Mouse (Mus musculus): Measurements from ENCODE around the gene Dohh. TPM values are rescaled to one million over a fixed set of nuclear protein-coding genes. Genes with fewer than 3 reads are reported as not detected.

The Dohh gene
- polyA plus RNA-seq, 1 experiment from 2014 or later = 42.1 TPM

GRCm38 (mm10) chr10:81412586-81413309, 28.5 kb downstream of the Dohh start:
- Histone ChIP-seq H3K27me3 (ENCODE audit: insufficient read depth, low read length) (peaks cover 4% of the 10 kb centered on the region; the same call in 1 of the 2 replicates), H3K4me3 (ENCODE audit: low read depth, low read length) (no peak overlapping the region), H3K9me3 (ENCODE audit: low read length) (no peaks in the 10 kb centered on the region), H3K36me3 (replicated peaks; ENCODE audit: insufficient read depth, low read length) (no peaks in the 10 kb centered on the region; the same call in 1 of the 2 replicates), H3K4me2 (ENCODE audit: low read depth, low read length) (no peak overlapping the region), H3K9ac (replicated peaks) (no peak overlapping the region), H3K27ac (ENCODE audit: low read depth) (peak overlapping the region; percentile 70), H3K4me1 (ENCODE audit: insufficient read depth) (peaks cover 81% of the 10 kb centered on the region)
- no peak for TF ChIP-seq CTCF (IDR thresholded peaks at IDR 0.05; ENCODE audit: low read depth)
- TF ChIP-seq EP300 (IDR thresholded peaks at IDR 0.05; ENCODE audit: low read depth) = no peak
- DNase-seq = no peak
- 66% methylated on average over 16 of the region's 16 CpGs for WGBS (ENCODE audit: insufficient replicate concordance)
- no peak for ATAC-seq

- no peaks in the 10 kb centered on the region; the same call in 1 of the 2 replicates for H3K36me3 ChIP-seq (replicated peaks; ENCODE audit: insufficient read depth, low read length)
- H3K27me3 ChIP-seq (ENCODE audit: insufficient read depth, low read length) = peaks cover under 1% of the 10 kb centered on the region; the same call in 1 of the 2 replicates
- peak overlapping the region; percentile 58 for H3K9ac ChIP-seq (replicated peaks)
- ATAC-seq (peak; percentile 40), DNase-seq (peak; percentile 79)
- TF ChIP-seq CTCF (IDR thresholded peaks at IDR 0.05; ENCODE audit: low read depth) (0 out of 2 replicates have a peak, but pooled peaks have one; percentile 4), EP300 (IDR thresholded peaks at IDR 0.05; ENCODE audit: low read depth) (peak; percentile 78)
- peak overlapping the region; percentile 82 for H3K27ac ChIP-seq (ENCODE audit: low read depth)
- no peaks in the 10 kb centered on the region for H3K9me3 ChIP-seq (ENCODE audit: low read length)
- peaks cover 75% of the 10 kb centered on the region for H3K4me1 ChIP-seq (ENCODE audit: insufficient read depth)
- WGBS (ENCODE audit: insufficient replicate concordance) = 25% methylated on average over 26 of the region's 26 CpGs
- H3K4me3 ChIP-seq (ENCODE audit: low read depth, low read length) = peak overlapping the region; percentile 31
- peak overlapping the region; percentile 65 for H3K4me2 ChIP-seq (ENCODE audit: low read depth, low read length)
Observed at GRCm38 (mm10) chr10:81413310-81414261, 29.4 kb downstream of the Dohh start.

GRCm38 (mm10) chr10:81414682-81415081, 30.5 kb downstream of the Dohh start:
- no peak for ATAC-seq
- Histone ChIP-seq H3K9me3 (ENCODE audit: low read length) (no peaks in the 10 kb centered on the region), H3K4me3 (ENCODE audit: low read depth, low read length) (0 out of 2 replicates have a peak overlapping the region, but pooled peaks have one; percentile 31), H3K4me1 (ENCODE audit: insufficient read depth) (peaks cover 70% of the 10 kb centered on the region), H3K9ac (replicated peaks) (peak overlapping the region; percentile 58; the same call in 1 of the 2 replicates), H3K27me3 (ENCODE audit: insufficient read depth, low read length) (no peaks in the 10 kb centered on the region), H3K4me2 (ENCODE audit: low read depth, low read length) (peak overlapping the region; percentile 65), H3K27ac (ENCODE audit: low read depth) (peak overlapping the region; percentile 82), H3K36me3 (replicated peaks; ENCODE audit: insufficient read depth, low read length) (peaks cover 2% of the 10 kb centered on the region; the same call in 1 of the 2 replicates)
- TF ChIP-seq EP300 (IDR thresholded peaks at IDR 0.05; ENCODE audit: low read depth) = no peak
- no peak for TF ChIP-seq CTCF (IDR thresholded peaks at IDR 0.05; ENCODE audit: low read depth)
- no peak for DNase-seq

DNA sequence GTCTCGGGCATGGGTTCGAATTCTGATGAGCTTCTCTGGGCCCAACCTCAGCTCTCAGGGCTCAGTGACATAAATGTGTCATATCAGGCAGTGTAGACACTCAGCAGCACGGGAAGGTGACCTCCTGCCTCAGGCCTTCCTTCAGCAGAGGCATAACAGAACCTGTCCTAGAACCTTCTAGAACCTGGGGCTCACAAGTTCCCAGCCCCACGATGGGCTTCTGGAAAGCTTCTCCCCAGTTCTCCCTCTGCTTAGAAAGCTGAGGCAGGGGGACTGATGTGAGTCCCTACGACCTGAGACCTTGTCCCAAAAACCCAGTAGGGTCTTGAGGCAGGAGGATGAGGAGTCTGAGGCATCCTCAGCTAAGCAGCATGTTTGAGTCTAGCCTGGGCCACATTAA, 30.9 kb downstream of the Dohh start:
- Histone ChIP-seq H3K4me2 (ENCODE audit: low read depth, low read length) (no peak overlapping the region; the same call in 1 of the 2 replicates), H3K9me3 (ENCODE audit: low read length) (no peaks in the 10 kb centered on the region), H3K36me3 (replicated peaks; ENCODE audit: insufficient read depth, low read length) (peaks cover 2% of the 10 kb centered on the region; the same call in 1 of the 2 replicates), H3K27ac (ENCODE audit: low read depth) (peak overlapping the region; percentile 82), H3K4me1 (ENCODE audit: insufficient read depth) (peaks cover 67% of the 10 kb centered on the region), H3K9ac (replicated peaks) (no peak overlapping the region), H3K27me3 (ENCODE audit: insufficient read depth, low read length) (no peaks in the 10 kb centered on the region), H3K4me3 (ENCODE audit: low read depth, low read length) (no peak overlapping the region)
- TF ChIP-seq EP300 (IDR thresholded peaks at IDR 0.05; ENCODE audit: low read depth) (no peak), CTCF (IDR thresholded peaks at IDR 0.05; ENCODE audit: low read depth) (no peak)
- no peak for ATAC-seq
- WGBS (ENCODE audit: insufficient replicate concordance) = 75% methylated on average over 5 of the region's 5 CpGs
- DNase-seq = no peak

DNA sequence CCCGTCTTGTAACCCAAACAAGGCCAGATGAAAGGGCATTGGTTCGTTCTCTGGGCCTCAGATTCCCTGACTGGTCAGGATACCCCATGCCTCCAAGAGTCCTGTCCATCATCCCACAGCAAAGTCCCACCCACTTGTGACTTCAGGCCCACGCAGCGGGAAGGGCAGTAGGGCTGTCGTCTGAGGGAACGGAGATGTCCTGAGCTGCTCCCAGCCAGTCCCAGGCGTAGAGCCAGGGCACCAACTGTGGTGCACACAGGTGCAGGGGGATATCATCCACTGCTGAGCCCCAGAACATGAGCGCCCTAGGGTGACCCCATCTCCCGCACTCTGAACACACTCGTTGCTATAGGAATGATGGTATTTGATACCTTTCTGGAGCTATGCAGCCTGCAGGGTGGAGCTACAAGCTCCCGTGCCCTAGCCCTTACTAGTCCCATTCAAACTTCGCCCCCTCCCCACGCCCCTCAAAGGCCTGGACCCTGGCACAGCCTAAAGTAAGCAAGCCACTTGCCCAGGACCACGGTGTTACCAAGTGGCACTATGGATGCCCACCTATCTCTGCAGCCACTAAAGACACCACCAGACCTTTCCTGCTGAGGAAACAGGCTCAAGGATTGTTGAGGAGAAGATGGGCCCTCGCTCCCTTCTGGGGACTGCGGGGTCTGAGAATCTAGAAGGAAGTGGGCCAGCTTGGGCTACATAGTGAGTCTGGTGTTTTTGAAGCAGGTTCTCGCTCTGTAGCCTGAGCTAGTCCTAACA, 31.5 kb downstream of the Dohh start:
- H3K36me3 ChIP-seq (replicated peaks; ENCODE audit: insufficient read depth, low read length) = peaks cover 2% of the 10 kb centered on the region; the same call in 1 of the 2 replicates
- WGBS (ENCODE audit: insufficient replicate concordance) = 72% methylated on average over 17 of the region's 17 CpGs
- ATAC-seq = no peak
- H3K9ac ChIP-seq (replicated peaks) = no peak overlapping the region
- H3K9me3 ChIP-seq (ENCODE audit: low read length) = no peaks in the 10 kb centered on the region
- H3K4me2 ChIP-seq (ENCODE audit: low read depth, low read length) = no peak overlapping the region
- H3K27ac ChIP-seq (ENCODE audit: low read depth) = no peak overlapping the region
- H3K27me3 ChIP-seq (ENCODE audit: insufficient read depth, low read length) = no peaks in the 10 kb centered on the region
- H3K4me1 ChIP-seq (ENCODE audit: insufficient read depth) = peaks cover 62% of the 10 kb centered on the region
- H3K4me3 ChIP-seq (ENCODE audit: low read depth, low read length) = no peak overlapping the region
- TF ChIP-seq EP300 (IDR thresholded peaks at IDR 0.05; ENCODE audit: low read depth) = no peak
- TF ChIP-seq CTCF (IDR thresholded peaks at IDR 0.05; ENCODE audit: low read depth) = no peak
- DNase-seq = no peak

Measured in liver, postnatal 0 days (tissue).